Mouse (Mus musculus): ENCODE data around the gene Ralgps2.

Gene Ralgps2

GRCm38 (mm10) chr1:156801276-156801675 lies 138.2 kb downstream of the Ralgps2 start:
- ChIA-PET CTCF (no interaction called here), POLR2A (interaction anchor here in 1 of 4 experiments (0.6 to 3.1 kb wide), 3 partner anchors 11 to 197 kb away, joined by 4 to 8 read pairs (median 6); no protein-coding TSS in a partner anchor)

- ChIA-PET CTCF (interaction anchor here in 3 of 4 experiments (0.7 to 1.5 kb wide), 3 partner anchors 44 to 284 kb away, joined by 3 to 6 read pairs (median 5); no protein-coding TSS in a partner anchor), POLR2A (interaction anchor here in 1 of 4 experiments (0.8 to 1.2 kb wide), 3 partner anchors 9 to 297 kb away, joined by 3 read pairs; no protein-coding TSS in a partner anchor)
Measured at GRCm38 (mm10) chr1:156796251-156796650, 143.2 kb downstream of the Ralgps2 start.

GRCm38 (mm10) chr1:156789844-156790490 lies 149.5 kb downstream of the Ralgps2 start:
- CTCF ChIA-PET = interaction anchor here in 2 of 4 experiments (1.0 to 1.1 kb wide), 2 partner anchors 38 to 48 kb away, joined by 3 to 4 read pairs; no protein-coding TSS in a partner anchor
- POLR2A ChIA-PET = interaction anchor here in 2 of 4 experiments (0.7 to 1.2 kb wide), 3 partner anchors 9 to 106 kb away, joined by 3 to 4 read pairs (median 3); no protein-coding TSS in a partner anchor

DNA sequence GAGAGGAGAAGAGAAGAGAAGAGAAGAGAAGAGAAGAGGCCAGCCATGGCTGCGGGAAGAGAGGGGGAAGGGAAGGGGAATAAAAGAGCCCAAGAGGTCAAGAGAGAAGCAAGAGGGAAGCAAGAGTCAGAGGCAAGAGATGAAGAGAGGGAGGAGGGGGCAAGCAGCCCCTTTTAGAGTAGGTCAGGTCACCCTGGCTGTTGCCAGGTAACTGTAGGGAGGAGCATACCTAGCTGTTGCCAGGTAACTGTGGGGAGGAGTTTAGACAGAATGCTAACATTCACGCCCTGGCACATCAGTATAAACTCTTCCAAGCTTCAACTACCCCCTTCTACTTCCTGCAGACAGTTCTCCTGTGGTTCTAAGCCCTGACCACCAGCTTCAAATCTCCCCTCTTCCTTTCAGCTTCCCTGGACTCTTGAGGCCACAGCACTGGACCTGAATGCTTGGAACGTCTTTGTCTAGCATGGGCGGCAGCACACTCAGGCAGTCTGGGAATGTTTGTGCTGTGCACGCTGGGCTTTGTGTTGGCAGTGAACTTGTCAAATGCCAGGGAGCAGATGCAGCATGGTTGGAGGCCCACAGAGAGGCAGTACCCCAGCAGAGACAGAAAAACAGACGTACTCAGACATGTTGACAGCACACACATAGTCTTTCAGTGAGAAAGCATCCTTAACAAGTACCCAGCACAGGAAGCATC lies 152.1 kb downstream of the Ralgps2 start:
- CTCF ChIA-PET = interaction anchor here in 1 of 4 experiments (0.7 kb wide), 1 partner anchor 294 kb away, joined by 3 read pairs; no protein-coding TSS in a partner anchor
- POLR2A ChIA-PET = interaction anchor here in 1 of 4 experiments (0.8 kb wide), 1 partner anchor 9 kb away, joined by 3 read pairs; no protein-coding TSS in a partner anchor

DNA sequence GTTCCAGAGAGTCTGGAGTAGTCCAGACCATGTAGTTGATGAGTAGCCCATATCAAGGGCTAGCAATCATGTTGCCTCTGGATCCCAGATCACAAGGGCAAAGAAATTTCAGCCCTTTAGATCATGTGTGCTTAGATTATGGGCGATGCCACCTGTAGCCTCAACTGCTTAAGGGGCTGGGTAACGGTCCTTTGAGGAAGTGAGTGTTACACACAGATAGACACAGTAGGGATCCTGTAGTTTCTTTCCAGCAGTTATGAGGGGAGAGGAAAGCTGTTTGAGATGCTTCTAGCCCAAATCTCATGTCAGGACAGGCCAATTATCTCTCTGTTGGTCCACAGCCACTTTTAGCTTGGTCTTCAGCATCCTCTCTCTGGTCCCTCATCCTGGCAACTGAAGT lies 153.4 kb downstream of the Ralgps2 start:
- CTCF ChIA-PET = no interaction called here

GRCm38 (mm10) chr1:156784974-156785373 lies 154.5 kb downstream of the Ralgps2 start:
- ChIA-PET CTCF (no interaction called here), POLR2A (interaction anchor here in 1 of 4 experiments (0.8 kb wide), 1 partner anchor 14 kb away, joined by 3 read pairs; no protein-coding TSS in a partner anchor)

More for the DNA sequence above, 153.4 kb downstream of the Ralgps2 start:
- POLR2A ChIA-PET = no interaction called here

DNA sequence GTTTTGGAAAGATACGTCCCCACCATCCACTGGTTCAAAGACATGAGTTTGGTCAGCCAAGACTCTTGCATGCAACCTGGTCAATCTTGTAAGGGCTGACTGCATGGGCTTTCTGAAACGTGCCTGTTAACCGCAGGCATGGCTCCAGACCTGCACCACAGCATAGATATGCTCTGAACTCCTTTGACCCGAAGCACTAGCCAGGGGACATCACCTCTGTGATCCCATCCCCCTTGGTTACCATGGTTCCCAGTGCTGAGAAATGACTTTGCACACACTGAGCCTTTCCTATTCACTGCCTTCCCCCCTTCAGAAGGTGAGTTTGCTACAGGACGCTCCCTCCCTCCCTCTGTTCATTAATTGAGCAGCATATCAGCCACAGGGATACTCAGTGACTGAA lies 155.3 kb downstream of the Ralgps2 start:
- CTCF ChIA-PET = no interaction called here
- POLR2A ChIA-PET = no interaction called here

DNA sequence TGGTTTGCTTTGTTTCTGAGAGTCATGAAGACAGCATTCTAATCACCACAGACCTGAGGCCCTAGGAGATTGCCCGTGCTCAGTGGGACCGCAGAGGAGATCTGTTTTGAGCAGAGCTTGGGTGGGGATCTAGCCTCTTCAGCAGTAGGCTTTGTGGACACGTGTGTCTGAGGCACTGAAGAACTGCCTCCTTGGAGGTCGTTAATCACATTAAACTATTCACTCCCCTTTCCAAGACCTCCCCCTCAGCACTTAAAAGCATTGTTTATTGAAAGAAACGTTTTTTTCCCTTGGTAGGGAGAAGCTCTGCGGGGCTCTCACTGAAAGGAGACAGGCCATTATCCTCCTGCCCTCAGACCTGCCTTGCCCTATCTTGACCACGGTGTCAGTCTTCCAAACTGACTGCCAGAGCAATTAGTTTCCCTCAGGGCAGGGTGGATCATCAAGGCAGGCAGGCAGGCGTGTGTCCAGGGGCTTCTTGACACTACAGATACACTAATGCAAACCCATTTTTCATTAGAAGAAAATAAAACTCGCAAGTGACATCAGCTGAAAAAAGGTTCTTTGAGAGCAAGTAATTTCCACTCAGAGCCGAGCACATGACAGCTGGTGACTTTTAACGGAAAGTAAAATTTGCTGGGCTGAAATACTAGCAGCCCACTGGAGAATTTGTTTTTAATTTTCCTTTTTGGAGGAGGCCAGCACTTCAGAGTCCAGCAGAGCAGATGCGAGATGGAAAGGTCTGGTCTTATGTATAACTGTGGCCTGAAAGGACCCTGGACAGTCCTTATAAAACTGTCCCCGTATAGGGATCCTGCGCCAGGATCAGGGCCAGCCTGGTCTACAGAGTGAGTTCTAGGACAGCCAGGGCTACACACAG lies 157.2 kb downstream of the Ralgps2 start:
- POLR2A ChIA-PET = interaction anchor here in 1 of 4 experiments (0.6 to 1.3 kb wide), 2 partner anchors 19 to 211 kb away, joined by 3 read pairs; no protein-coding TSS in a partner anchor
- CTCF ChIA-PET = interaction anchor here in 3 of 4 experiments (0.6 to 1.8 kb wide), 3 partner anchors 29 to 40 kb away, joined by 3 to 5 read pairs (median 3); no protein-coding TSS in a partner anchor

GRCm38 (mm10) chr1:156781076-156781741 lies 158.2 kb downstream of the Ralgps2 start:
- CTCF ChIA-PET = interaction anchor here (0.6 to 1.8 kb wide), 5 partner anchors 29 to 755 kb away, joined by 3 to 5 read pairs (median 3); no protein-coding TSS in a partner anchor
- POLR2A ChIA-PET = interaction anchor here in 3 of 4 experiments (0.6 to 1.3 kb wide), 8 partner anchors 9 to 663 kb away, joined by 3 to 8 read pairs (median 3); no protein-coding TSS in a partner anchor

- POLR2A ChIA-PET = interaction anchor here in 3 of 4 experiments (0.6 to 1.3 kb wide), 9 partner anchors 9 to 664 kb away, joined by 3 to 8 read pairs (median 3); no protein-coding TSS in a partner anchor
- CTCF ChIA-PET = interaction anchor here (0.6 to 1.8 kb wide), 4 partner anchors 28 to 464 kb away, joined by 3 to 5 read pairs (median 4); no protein-coding TSS in a partner anchor
Measured at GRCm38 (mm10) chr1:156780234-156781005, 159.0 kb downstream of the Ralgps2 start.

GRCm38 (mm10) chr1:156779595-156779994 lies 159.8 kb downstream of the Ralgps2 start:
- ChIA-PET POLR2A (interaction anchor here in 1 of 4 experiments (0.5 to 0.7 kb wide), 2 partner anchors 8 to 214 kb away, joined by 3 read pairs; no protein-coding TSS in a partner anchor), CTCF (no interaction called here)

DNA sequence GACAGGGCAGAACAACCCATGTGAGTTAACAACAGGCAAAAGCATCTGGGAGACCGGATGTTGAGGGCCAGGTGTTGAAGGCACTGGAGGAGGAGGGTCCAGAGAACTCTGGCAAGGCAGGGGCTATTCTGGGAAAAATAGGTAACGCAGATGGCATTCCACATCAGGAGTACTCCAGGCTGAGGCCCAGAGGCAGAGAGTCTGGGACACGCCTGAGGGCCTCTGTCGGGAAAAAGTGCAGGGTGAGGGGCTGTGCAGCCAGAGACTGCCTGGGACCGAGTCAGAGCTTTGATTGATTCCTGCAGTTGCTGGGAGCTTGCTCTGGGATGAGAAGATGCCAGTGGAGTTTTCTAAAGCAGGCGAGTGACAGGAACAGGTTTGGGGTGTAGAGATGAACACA lies 160.4 kb downstream of the Ralgps2 start:
- CTCF ChIA-PET = no interaction called here
- POLR2A ChIA-PET = interaction anchor here in 1 of 4 experiments (1.0 kb wide), 1 partner anchor 20 kb away, joined by 4 read pairs; no protein-coding TSS in a partner anchor

DNA sequence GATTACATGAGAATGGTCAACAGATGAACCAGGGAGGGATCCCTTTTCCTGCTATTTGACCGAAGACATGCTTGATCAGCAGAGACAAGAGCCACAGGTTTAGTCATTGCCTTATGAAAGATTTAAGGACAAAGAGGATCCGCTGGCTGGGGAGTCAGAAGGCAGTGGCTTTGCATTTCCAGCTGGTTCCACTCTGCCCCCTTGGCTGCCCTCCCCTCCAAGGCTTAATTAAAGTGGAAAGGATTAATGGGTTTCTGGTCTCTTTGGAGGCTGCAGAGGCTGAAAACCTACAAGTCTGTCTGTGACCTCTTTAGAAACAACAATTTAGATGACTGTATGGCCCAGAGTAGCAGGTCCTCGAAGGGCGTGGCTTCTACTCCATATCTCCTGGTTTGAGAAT lies 161.5 kb downstream of the Ralgps2 start:
- POLR2A ChIA-PET = interaction anchor here in 1 of 4 experiments (0.7 kb wide), 1 partner anchor 23 kb away, joined by 3 read pairs; no protein-coding TSS in a partner anchor
- CTCF ChIA-PET = interaction anchor here in 2 of 4 experiments (1.2 to 1.6 kb wide), 2 partner anchors 14 to 25 kb away, joined by 4 read pairs; no protein-coding TSS in a partner anchor

DNA sequence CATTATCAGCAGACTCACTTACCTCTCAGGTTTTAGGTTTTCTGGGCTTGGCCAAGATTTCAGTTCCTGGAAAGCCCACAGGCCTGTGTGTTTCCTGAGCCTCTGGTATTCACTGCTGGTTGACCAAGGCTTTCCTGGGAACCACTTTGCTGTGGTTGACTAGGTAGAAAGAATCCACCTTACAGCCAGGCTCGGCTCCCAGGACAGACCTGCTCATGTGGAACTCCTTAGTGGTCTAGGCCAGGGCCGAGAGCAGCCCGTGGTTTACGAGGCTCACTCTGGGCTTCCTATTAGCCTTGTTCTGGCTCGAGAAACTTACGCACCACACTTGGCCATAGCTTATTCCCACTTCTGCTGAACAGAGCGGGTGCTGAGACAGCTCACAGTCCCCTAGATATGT lies 163.4 kb downstream of the Ralgps2 start:
- ChIA-PET POLR2A (no interaction called here), CTCF (interaction anchor here in 2 of 4 experiments (0.6 to 0.8 kb wide), 2 partner anchors 15 to 305 kb away, joined by 3 read pairs; no protein-coding TSS in a partner anchor)

GRCm38 (mm10) chr1:156775190-156775589 lies 164.2 kb downstream of the Ralgps2 start:
- ChIA-PET POLR2A (interaction anchor here in 1 of 4 experiments (1.3 kb wide), 1 partner anchor 23 kb away, joined by 4 read pairs; no protein-coding TSS in a partner anchor), CTCF (no interaction called here)

- POLR2A ChIA-PET = interaction anchor here in 1 of 4 experiments (0.7 kb wide), 1 partner anchor 14 kb away, joined by 3 read pairs; no protein-coding TSS in a partner anchor
- CTCF ChIA-PET = interaction anchor here in 2 of 4 experiments (0.6 to 1.6 kb wide), 3 partner anchors 155 to 311 kb away, joined by 3 to 4 read pairs (median 3); no protein-coding TSS in a partner anchor
Measured at GRCm38 (mm10) chr1:156770845-156771244, 168.6 kb downstream of the Ralgps2 start.

Measured in embryonic stem cell, embryonic (primary cell).